Mouse (Mus musculus): ENCODE results near the gene Snx4. TPM values are rescaled to one million over a fixed set of nuclear protein-coding genes. Genes with fewer than 3 reads are reported as not detected.

Snx4 gene
- total RNA-seq, 2 experiments from 2014 or later = 35.8 to 37.3 TPM

DNA sequence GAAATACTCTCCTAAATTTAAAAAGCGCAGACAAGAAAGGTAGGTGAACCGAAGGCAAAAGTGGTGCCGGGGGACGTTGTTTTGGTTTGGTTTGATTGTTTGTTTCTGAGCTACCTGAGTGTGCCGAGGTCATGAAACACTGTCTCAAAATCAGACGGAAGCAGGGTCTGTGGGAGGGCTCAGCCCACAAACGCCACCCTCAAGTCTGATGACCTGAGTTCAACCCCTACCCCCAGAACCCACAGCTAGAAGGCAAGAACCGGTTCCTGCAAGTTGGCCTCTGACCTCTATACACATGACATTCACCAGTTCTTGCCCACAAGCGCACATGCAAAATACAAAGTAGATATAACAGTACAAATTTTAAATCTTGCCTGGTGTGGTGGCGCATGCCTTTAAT lies 86.4 kb downstream of the Snx4 start:
- intact Hi-C loops (cut with DNase I) = no loop called here

DNA sequence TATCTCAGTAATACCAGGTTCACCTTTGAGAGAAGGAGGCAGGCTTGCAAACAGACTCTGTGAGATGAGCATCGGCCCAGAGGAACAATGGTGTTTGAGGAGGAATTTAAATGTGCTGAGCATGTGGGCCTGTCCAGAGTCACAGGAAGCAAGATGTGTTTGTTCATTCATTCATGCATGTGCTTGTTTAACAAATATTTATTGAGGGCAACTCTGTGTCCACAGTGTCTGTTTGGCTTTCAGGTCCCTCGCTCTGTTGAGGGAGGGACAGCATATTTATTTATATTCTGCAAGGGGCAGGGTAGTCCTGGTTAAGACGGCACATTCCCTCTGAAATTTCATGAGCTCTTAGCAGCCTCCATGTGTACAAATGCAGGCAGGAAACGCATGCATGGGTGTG lies 87.2 kb downstream of the Snx4 start:
- intact Hi-C loops (cut with DNase I) = no loop called here
- no peak for DNase-seq (ENCODE audit: low spot score in 2 of 2)

More for the DNA sequence above, 86.4 kb downstream of the Snx4 start:
- no peak for DNase-seq (ENCODE audit: low spot score in 2 of 2)

GRCm38 (mm10) chr16:33339476-33339875 lies 88.2 kb downstream of the Snx4 start:
- intact Hi-C loops (cut with DNase I) = no loop called here
- DNase-seq (ENCODE audit: low spot score in 2 of 2) = no peak

DNA sequence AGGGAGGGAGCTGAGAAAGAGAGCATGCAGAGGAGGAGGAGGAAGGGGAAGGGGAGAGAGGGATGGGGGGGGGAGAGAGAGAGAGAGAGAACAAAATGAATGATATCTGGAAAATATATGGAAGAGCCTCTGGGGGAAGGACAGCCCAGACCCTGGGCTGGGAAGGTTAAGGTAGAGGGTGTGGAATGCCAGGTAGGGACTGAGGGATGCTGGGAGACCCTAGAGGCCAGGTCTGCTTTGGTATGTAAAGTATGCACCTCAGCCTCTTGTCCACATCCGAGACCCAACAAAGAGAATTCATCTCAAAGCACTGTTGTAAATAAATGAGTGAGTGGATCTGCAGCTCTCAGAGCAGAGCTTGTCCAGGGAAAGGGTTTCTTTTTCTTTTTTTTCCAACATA lies 91.1 kb downstream of the Snx4 start:
- DNase-seq (ENCODE audit: low spot score in 2 of 2) = no peak
- intact Hi-C loops (cut with DNase I) = no loop called here

- intact Hi-C loops (cut with DNase I) = no loop called here
- no peak for DNase-seq (ENCODE audit: low spot score in 2 of 2)
Observed at GRCm38 (mm10) chr16:33343106-33343505, 91.9 kb downstream of the Snx4 start.

- intact Hi-C loops (cut with DNase I) = no loop called here
- no peak for DNase-seq (ENCODE audit: low spot score in 2 of 2)
Observed at GRCm38 (mm10) chr16:33343601-33344000, 92.4 kb downstream of the Snx4 start.

DNA sequence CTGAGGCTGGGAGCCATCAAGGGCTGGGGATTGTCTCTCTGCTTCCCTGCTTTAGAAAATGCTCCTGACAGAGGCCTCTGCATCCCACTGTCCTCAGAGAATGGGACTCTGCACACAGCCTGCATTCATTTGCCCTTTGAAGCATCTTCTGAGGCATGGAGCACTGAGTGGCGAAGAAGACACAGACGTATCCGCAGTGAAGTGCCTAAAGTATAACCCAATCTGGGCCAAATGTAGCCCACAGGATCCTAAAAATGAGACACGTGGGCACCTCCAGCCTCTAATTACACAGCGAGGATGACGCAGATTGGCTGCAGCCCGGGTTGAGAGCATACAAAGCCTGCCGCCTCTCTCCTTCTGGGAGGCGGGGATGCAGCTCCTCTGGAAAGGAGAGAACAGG lies 93.1 kb downstream of the Snx4 start:
- intact Hi-C loops (cut with DNase I) = loop anchor here (1.0 kb wide), 2 partner anchors 22 to 37 kb away; no protein-coding TSS in a partner anchor
- peak; percentile 64 to 95 for DNase-seq (ENCODE audit: low spot score in 2 of 2)

- intact Hi-C loops (cut with DNase I) = loop anchor here (1.0 kb wide), 2 partner anchors 21 to 36 kb away; no protein-coding TSS in a partner anchor
- peak in 1 of 2 experiments; percentile 55 for DNase-seq (ENCODE audit: low spot score in 2 of 2)
Observed at GRCm38 (mm10) chr16:33344875-33345274, 93.6 kb downstream of the Snx4 start.

GRCm38 (mm10) chr16:33346376-33346775 lies 95.1 kb downstream of the Snx4 start:
- intact Hi-C loops (cut with DNase I) = no loop called here
- DNase-seq (ENCODE audit: low spot score in 2 of 2) = no peak

- no peak for DNase-seq (ENCODE audit: low spot score in 2 of 2)
- intact Hi-C loops (cut with DNase I) = no loop called here
Observed at GRCm38 (mm10) chr16:33347134-33347533, 95.9 kb downstream of the Snx4 start.

Other genes with a start within 250 kb of the Snx4 start
- gene Iqcg, start 195.2 kb upstream of the Snx4 start, total RNA-seq (2021) = 1 to 10 TPM; 4.6 to 5.5 TPM
- 100 to 1,000 TPM; 266 to 275 TPM for gene Rpl35a, start 195.0 kb upstream of the Snx4 start, total RNA-seq (2021)
- 10 to 100 TPM; 11.7 to 13.5 TPM for gene Lmln, start 188.9 kb upstream of the Snx4 start, total RNA-seq (2021)
- 10 to 100 TPM; 15.3 to 15.8 TPM for gene Osbpl11, start 66.4 kb upstream of the Snx4 start, total RNA-seq (2021)
- 100 to 1,000 TPM; 142 to 153 TPM for gene Zfp148, start 129.4 kb downstream of the Snx4 start, total RNA-seq (2021)